Mouse (Mus musculus) yolk sac, embryonic 10.5 days (tissue): ENCODE data around the gene Ppp1cc.

Source experiments
- DNase-seq: peaks from one replicate; pipeline ENCODE4 v3.0.0-alpha.2; 2017; ENCODE audit warnings: low spot score

The Ppp1cc gene

DNA sequence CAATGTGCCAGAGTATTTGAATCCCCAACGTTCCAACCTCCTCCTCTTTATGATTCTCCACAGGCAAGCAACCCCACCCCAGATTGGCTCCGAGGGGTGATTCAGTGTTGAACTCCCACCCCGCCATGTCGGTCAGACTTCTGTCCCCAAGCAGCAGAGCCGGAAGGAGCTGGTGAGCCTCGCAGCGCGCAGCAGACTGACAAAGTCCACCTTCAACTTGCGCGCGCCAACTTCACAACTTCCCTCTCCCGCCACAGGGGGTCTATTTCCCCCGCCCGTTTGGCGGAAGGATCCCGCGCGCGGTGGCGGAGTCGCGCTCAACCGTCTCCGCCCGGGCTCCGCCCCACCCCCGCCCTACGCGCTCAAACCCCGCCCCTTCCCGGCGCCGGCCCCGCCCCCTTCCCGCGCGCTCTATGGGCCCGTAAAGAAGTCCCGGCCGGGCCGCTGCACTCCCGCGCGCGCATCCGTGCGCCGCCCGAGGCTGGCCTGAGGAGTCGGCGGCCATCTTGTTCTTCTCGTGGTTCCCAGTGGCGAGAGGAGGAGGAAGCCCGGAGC lies at the start of gene Ppp1cc:
Gene Ppp1cc (plus strand): TSS at position 452 of the 555 bp plus-strand sequence.
- DNase-seq, result peak; percentile 97

DNA sequence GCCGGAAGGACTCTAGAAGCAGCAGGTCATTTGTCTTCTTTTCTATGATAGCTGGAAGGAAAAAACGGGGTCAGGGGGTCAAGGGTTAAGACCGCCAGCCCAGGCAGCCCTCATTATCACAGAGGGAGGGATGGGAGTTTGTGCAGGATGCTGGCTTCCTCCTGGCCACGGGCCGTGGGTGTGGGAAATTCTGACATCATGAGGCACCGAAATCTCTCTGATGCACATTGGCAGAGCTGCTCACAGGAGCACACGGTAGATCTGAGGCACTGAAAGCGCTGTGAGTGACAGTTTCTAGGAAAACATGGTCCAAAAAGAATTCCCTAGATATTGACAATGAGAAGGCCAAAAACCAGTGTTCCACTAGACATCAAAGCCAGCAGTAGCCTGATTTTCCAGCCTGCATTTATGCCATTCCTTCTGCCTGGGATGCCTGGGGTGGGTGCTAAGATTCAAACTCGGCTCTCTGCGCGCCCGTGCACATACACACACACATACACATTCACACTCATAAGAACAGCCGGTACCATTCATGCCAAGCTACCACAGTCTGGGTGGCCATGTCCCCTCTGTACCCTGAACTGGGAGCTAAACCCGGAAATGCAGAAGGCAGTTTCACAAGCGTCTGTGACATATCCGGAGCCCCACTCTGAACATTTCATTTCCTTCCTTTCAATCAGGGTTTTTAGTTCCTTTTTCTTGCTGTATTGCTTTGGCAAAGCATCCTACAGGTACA lies 48.6 kb upstream of the Ppp1cc start:
- DNase-seq, result no peak

DNA sequence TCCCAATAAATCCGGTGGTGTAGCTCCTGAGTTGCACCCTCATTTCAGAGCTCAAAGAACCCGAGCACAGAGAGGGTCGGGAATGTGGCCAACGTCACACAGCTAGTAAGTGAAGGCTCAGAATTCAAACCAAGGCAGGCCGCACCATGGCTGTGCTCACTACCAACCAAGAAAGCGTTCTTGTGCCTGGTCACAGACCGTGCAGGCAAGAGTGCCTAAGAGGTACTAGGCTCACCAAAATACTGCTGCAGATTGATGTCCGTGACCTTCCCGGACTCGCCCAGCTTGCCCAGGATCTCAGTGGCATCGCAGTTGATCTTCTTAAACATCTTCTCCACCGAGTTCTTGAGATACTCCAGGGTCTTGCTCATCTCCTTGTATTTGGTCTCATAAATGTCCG lies 47.5 kb upstream of the Ppp1cc start:
- no peak for DNase-seq

DNA sequence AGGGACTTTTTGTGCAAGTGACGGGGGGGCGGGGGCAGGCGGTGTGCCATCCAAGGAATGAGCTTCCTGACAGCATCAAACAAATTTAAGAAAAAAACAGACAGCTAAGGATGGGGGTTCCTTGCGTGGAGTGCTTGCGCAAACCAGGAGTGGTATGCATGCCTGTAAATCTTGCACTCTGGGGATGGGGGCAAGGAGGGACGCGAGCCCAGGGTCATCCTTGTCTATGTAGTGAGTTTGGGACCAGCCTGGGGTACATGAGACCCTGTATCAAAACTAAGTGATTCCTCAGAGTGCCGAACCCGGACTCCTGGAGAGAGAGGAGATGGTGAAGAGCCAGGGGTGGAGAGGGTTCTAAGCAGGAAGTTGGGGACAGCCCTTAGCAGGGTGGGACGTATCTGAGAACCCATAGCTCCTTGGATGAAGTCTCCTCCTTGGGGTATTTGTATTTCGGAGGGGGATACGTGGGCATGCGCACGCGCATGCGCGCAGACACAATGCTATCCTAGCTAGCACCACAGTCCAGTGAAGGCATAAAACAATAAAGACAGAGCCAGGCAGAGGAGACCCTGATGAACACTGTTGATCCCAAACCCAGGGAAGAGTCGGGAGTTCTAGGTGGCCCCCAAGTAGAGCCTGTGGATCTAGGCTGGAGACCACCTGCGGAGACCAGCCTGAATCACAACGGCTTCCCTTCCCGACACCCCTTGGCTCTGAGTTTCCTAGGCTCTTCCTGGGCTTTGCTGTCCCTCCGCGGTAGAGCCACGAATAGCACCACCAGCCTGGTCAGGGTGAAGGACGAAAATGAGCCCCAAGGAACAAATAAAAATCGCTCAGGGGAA lies 46.8 kb upstream of the Ppp1cc start:
- no peak for DNase-seq

DNA sequence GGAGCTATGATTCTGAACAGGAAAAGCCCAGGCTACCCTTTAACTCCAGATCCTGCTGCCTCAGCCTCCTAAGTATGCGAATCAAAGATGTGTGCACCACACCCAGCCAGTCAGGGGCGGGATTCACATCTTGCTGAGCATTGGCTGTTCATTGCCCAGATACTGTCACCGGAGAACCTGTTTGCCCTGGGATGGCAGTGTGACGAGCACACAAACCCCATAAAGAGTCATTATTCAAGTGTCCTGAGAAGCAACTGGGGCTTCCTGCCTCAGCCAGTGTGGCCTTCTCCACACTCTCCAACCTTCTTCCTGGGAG lies 46.2 kb upstream of the Ppp1cc start:
- no peak for DNase-seq

DNA sequence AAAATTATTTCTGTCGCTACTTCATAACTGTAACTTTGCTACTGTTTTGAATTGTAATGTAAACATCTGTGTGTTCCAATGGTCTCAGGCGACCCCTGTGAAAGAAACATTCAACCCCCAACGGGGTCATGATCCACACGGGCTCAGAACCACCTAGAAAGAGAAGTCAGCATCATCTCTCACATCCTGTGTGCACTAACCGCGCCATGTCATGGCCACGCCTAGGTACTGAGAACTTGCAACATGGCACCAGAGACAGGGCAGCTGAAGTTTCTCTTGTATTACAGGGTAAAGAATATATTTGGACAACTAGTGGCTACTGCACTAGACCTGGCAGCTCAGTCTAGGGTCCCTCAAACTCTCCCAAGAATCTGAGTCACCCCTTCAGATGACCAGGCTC lies 44.6 kb upstream of the Ppp1cc start:
- DNase-seq, result no peak

DNA sequence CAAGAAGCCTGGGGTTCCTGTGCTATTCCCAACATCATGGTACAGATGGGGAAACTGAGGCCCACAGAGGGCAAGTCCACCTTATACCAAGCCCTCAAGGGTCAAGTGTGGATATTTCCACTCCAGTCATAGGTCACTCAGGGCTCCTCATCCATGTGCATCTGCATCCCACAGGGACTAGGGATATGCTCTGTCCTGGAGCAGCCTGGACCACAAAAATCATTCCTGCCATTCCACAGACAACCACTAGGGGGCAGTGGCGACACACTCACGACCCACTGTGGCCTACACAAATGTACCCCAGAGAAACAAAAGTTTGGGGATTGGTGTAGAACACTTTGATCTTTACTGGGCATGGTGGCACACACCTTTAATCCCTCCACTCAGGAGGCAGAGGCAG lies 43.9 kb upstream of the Ppp1cc start:
- peak; percentile 29 for DNase-seq

DNA sequence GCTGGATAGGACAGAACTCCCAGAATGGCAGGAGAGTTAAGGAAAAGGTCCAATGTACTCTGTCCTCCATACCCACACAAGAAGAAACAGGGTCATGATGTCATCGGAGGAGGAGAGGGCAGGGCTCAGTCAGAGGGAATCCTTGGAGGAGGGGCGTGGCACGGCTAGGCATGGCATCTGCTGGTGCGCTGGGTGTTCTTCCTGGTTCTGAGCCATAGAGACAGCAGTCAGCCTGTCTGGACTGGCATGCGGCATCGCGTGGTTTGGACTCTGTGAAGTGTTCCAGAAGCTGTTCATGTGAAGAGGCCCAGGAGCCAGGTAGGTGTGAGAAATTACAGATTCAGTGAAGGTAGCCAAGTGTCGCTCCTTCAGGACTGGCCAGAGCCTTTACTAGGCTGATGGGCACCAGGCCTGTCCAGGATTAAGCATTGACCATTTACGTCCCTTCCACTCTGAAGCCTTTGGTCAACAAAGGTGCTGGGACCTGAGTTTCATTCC lies 42.8 kb upstream of the Ppp1cc start:
- DNase-seq, result no peak

DNA sequence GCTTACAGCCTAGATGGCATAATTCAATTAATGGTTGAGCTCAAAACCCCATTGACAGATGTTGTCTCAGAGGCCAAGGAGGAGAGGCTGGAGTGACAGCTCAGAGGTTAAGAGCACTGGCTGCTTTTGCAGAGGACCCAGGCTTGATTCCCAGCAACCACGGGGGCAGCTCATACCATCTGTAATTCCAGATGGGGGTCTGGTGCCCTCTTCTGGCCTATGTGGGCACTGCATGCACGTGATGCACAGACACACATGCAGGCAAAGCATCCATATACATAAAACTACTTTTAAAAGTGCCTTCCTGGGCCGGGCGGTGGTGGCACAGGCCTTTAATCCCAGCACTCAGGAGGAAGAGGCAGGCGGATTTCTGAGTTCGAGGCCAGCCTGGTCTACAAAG lies 41.8 kb upstream of the Ppp1cc start:
- no peak for DNase-seq

DNA sequence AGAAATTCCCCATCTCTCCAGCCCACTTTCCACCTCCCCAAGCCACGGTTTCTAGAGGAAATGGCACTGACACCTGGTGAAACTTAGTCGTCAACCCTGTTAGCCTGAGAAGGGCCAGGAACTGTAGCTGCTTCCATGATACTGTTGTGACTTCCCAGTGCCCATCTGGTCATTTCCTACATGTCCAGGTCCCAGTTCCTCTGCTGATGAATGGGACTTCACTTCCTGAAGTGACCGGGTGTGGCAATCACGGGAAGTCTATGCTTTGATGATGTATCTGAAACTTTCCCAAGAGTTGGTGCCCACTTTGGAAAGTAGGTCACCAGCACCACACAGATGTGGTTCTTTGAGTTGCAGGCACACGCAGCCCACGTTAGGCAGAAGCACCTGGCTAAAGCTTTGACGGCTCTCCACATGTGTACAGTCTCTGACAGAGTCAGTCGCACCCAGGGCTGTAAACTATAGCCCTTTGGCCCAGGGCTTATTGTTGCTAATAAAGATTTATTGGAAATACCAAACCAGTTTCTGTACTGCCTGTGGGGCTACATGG lies 32.8 kb upstream of the Ppp1cc start:
- no peak for DNase-seq

DNA sequence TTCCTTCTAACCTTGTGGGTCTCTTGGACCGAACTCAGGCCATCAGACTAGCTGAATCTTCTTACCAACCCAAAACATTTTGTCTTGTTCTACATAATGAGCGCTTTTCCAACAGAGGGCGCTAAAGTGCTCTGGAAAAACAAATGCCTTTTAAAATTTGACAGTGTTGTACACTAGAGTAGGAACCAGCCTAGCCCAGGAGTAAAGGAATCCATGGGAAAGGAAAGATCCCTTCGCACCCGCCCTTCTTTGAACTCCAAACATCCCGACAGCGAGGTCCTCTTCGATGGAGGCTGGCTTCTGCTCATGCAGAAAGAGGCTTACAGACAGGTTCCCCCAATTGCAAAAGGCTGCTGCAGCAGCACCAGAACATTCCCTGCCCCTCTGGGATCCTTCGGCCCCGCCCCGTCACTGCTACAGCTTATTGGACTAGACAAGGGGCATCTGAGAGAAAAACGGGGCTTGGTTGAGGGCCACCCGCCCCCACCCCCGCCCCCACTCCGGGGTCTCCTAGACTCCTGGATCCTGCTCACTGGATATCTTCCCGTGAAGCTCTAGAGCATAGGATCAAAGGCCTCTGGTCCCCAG lies 28.9 kb upstream of the Ppp1cc start:
- peak; percentile 53 for DNase-seq

DNA sequence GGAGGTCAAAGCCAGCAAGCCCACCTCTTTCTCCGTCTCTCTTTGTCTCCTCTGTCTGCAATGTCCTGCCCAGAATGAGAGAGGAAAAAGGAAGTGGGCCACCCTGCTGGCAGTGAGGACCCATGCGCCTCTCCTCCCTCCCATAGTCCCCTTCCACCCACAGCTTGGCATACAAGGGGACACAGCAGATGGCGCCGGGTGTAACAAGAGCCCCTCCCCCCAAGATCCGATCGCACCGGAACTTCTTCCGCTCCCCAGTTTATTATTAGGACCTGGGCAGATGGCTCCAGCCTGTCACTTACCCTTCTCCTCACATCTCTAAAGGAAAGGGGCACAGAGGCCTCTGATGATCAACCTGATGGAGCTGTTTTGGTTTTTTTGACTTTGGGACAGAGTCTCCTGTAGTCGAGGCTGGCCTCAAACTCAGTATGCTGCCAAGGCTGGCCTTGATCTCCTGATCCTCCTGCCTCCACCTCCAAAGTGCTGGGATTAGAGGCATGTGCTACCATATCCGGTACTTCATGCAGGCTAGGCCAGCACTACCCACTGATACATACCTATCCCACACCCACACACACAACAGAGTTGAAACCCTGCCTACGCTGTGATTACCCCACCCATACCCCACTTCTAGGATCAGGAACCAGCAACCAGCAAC lies 27.6 kb upstream of the Ppp1cc start:
- no peak for DNase-seq

DNA sequence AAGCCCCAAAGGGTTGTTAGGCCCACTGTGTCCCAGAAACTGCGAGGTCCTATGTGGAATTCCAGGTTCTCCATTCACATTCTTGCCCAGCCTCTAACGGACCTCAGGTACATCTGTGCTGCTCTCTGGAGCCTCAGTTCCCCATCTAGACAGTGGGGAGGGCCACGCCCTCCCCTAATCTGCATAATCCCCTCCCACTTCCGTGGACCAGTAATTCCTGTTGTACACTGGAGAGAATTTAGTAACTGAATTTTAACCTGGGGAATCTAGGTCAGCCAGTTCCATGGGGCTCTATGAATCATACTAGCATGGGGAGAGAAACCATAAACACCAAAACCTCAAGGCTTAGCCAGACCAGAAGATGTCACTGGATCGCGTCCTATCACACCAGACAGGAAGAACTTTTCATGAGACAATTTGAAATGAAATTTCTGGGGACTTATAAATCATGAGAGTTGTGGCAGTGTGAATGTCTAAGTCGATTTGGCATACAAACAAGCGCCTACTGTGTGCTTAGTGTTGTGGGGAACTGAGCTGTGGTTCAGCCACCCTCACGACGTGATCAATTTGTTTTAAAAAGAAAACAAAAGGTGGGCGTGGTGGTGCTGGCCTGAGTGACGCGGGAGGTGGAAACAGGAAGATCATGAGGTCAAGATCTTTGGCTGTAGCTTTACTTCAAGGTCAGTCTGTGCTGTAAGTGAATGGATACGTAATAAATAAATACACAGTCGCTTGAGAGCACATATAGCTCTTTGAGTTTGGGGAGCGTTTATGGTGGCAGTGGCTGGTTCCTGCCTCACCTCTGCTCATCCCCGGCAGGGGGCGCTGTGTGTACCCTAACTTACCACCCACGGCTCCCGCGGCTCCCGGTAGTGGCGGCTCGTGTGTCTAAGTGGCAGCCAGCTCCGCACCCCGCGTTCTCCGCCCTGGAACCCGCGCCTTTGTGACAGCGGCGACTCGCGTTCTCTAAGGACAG lies 26.7 kb upstream of the Ppp1cc start:
- peak; percentile 59 for DNase-seq

DNA sequence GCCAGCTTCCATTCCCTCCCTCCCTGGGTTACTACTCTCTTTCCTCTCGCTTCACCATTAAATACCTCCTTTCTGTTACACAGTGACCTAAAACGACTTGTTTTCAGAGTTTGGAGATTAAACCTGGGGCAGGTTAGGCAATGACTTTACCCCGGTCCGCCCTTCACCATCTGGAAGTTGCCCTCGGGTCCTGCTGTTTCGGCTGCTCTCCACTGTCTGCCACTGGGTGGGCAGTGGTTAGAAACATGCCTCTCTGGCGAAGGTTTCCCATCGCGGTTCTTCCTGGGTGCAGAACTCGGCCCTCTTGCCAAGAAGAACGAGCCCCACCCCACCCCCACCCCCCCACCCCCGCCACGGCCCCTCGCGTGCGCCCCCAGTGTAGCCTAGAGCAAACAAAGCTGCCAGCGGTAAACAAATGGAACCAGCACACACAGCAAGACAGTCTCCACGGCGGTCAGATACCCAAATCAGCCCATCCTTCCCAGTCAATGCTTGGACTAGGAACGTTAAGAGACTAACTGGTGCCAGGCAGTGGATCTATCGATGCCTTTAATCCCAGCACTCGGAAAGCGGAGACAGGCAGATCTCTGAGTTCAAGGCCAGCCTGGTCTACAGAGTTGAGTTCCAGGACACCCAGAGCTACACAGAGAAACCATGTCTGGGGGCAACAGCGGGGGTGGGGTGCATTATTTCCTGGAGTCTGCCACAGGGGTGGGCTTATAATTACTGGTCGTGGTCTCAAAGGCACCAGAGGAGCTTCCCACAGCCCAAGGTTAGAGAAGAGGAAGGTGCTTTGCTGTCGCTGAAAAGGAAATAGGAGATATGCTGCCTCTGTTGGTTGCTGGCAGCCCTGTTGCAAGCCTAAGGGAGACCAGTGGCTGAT lies 25.7 kb upstream of the Ppp1cc start:
- no peak for DNase-seq

DNA sequence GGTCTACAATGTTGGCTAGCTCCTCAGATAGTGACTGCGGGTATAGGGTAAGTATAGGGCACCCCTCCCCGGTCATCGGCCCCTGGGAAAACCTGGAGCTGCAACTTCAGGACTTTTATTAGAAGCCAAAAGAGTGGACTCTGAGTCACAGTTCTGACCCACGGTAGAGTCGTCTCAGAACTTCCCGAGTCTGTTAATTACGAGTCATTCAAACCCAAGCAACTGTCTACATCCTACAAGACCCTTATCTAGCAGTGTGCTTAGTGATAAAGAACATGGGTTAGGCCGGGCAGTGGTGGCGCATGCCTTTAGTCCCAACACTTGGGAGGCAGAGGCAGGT lies 25.1 kb upstream of the Ppp1cc start:
- DNase-seq, result no peak

DNA sequence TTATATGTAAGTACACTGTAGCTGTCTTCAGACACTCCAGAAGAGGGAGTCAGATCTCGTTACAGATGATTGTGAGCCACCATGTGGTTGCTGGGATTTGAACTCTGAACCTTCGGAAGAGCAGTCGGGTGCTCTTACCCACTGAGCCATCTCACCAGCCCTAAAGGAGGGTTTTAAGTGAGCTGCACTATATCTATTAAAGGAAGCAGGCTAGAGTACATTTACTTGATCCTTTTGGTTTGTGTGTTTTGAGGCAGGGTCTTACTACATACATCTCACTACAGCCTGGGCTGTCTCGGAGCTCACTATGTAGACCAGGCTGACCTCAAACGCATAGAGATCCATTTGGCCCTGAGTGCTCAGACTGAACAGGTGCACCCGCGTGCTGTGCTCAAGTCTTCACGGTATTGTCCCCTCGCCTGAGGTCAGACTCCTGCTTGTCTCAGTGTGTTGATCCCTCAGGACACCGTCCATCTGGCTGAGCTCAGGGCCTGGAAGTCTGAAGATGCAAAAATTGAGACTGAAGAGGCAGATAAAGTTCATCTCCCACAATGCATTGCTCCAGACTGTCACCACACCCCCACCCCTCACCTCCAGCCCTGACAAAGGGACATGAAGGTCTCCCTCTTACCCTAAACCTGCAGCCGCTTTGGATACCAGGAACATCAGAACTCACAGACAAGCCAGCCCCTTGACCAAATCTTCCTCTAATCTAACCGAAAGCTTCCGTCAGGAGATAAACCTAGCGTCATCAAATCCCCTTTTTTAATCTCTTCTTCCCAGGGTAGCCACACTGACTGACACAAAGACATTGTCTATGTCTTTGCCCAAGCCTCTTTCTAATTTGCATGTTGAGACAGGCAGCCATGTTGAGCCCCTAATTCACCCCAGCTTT lies 23.4 kb upstream of the Ppp1cc start:
- DNase-seq, result no peak

DNA sequence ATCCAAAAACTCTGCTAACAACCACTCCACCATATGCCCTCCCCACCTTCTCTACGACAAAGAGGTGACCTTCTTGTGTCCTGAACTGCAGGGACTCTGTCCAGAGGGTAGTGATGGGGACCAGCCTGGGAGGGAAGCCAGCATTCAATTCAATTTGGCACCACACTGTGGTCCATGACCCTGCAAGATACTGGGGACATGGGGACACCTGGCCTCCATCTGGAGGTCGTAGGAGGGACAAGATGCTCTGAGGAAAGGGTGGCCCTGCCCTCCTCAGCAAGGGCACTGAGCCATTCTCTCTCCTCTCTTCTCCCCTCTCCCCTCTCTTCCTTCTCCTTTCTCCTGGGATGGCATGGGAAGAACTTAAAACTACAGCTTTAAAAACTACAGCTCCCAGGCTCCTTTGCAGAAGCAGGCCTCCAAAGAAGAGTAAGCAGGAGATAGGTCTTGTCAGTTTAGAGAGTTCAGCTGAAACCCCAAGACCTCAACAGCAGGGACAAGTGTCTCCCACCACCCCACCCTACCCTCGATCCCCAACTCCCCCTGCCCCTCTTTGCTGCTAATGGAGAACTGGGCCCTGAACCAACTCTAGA lies 22.7 kb upstream of the Ppp1cc start:
- no peak for DNase-seq
